ENCODE assay signal across 10 mouse cellular contexts in the genomic region with DNA sequence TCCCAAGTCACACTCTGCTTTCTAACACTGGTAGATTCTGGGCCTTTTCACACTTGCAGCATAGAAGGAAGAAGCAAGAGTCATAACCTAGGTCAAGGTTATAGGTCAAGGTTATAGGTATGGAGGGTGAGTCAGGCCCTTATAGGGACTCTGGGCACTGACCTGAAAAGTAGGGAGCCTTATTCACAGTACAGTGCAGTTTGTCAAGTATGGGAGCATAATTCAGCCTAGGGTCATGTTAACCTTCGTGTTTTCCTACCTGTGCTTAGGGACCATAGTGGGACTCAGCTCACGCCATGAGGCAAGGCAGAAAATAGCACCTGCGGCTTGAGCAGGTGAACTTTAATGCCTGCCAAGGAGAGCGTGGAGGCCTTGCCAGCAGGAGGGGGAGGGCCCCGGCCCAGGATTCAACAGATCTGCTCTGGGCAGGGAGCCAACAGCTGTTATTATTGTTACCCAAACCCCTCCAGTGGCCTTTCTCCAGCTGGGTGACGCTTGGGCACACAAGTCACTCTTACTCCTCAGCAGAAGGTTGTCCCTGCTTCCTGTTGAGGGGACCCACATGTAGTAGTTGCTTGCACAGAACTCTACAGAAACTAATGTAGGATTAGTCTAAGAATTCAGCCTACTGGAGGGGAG. TPM values are rescaled to one million over a fixed set of nuclear protein-coding genes. Genes with fewer than 3 reads are reported as not detected.
DNase-seq lines count a peak whose midpoint lies in the region; ATAC-seq and TF ChIP-seq lines count a peak whose summit lies in the region.
"Had no signal": no experiment of that assay in that cellular context is flagged by ENCODE, and none has a peak within 500 bp of the region (broad histone marks: within the 10 kb centered on the region; RNA-seq: fewer than 3 reads in every experiment).

No protein-coding gene starts in this region.

- no peaks in the 10 kb centered on the region for H3K27me3 ChIP-seq in heart, embryonic 12.5 days (replicated peaks)

- no peak overlapping the region for H3K4me2 ChIP-seq in heart, embryonic 12.5 days

- 0 out of 2 replicates have a peak, but pooled peaks cover 6% of the 10 kb centered on the region for H3K4me1 ChIP-seq in heart, embryonic 12.5 days (replicated peaks)

- ATAC-seq in heart, embryonic 12.5 days (ENCODE audit: insufficient number of reproducible peaks, low FRiP score), result peak; percentile 51; the same call in 1 of the 2 replicates

- WGBS in heart, embryonic 12.5 days, result 27% methylated on average over 6 of the region's 6 CpGs

- H3K27ac ChIP-seq in heart, embryonic 12.5 days (ENCODE audit: poor library complexity, severe bottlenecking), result no peak overlapping the region
- no peak overlapping the region for H3K27ac ChIP-seq in layer of hippocampus, adult 2 months

- no peaks in the 10 kb centered on the region for H3K9me3 ChIP-seq in heart, embryonic 12.5 days (replicated peaks)

- peak; percentile 73 for DNase-seq in retina, postnatal 1 day
- DNase-seq in retina, embryonic 14.5 days (ENCODE audit: low spot score), result no peak
- peak; percentile 54 for DNase-seq in kidney, postnatal 14 days
- DNase-seq in ovary, adult 18-20 months (ENCODE audit: low spot score), result peak; percentile 30
- no peak for DNase-seq in layer of hippocampus, adult 9-11 months
- DNase-seq in thymus, postnatal 25 days, result no peak
- no peak for DNase-seq in layer of hippocampus, adult 2 months (ENCODE audit: low spot score in 2 of 2)

- TF ChIP-seq CTCF in layer of hippocampus, adult 2 months (conservative IDR thresholded peaks at IDR 0.05), result no peak

- H3K4me3 ChIP-seq in heart, embryonic 12.5 days, result no peak overlapping the region
- H3K4me3 ChIP-seq in layer of hippocampus, adult 2 months, result no peak overlapping the region

- H3K9ac ChIP-seq in heart, embryonic 12.5 days, result no peak overlapping the region

- H3K36me3 ChIP-seq in heart, embryonic 12.5 days, result no peaks in the 10 kb centered on the region

RNA-seq across cellular contexts. Expression of gene Tbx15, which starts 50.0 kb away (rescaled TPM):
- polyA plus RNA-seq in heart, embryonic 12.5 days (2016; fragmentation: Nextera tagmentation; extraction: Ambion mirVana), result 0.08 and 0.11 TPM in 2 replicates
- total RNA-seq in layer of hippocampus, adult 2 months (2021), result under 1 TPM; 0.44 to 0.81 TPM
- total RNA-seq: hematopoietic stem cell, adult 5-6 weeks had no signal
- polyA plus RNA-seq: spleen, adult 2 months had no signal

Comparison
In these comparisons a context has a peak if more than half of its experiments do, and no peak if none do; other contexts are left out.
1. DNase-seq: peak in retina, postnatal 1 day (single experiment), kidney, postnatal 14 days (single experiment) and ovary, adult 18-20 months (single experiment); none in retina, embryonic 14.5 days (single experiment), layer of hippocampus, adult 9-11 months (single experiment), thymus, postnatal 25 days (single experiment) and layer of hippocampus, adult 2 months (0 of 2).